Mouse (Mus musculus): Measurements from ENCODE around the gene Olfr1204.

DNA sequence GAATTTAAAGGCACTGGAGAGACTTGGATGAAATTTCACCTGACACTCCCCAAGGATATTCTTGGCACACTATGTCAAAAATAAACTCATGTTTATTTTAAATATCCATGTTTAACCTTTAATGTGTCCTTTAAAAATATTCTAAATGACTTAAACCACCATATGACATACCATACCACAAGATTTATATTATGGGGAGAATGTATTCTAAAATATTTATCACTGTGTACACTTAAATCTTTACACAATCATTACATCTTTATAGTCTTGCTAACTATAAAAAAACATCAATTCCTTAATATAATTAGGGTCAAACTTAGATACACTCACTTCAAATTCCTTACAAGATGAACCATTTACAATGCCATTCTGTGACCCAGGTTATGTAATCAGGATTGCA lies 53.1 kb downstream of the Olfr1204 start, which contains the start of gene Olfr1208:
- TF ChIP-seq ZNF384 (IDR thresholded peaks at IDR 0.05; ENCODE audit: low read depth, low read length) (no peak), ZC3H11A (IDR thresholded peaks at IDR 0.05; ENCODE audit: borderline replicate concordance, low read depth, low read length) (no peak), CHD2 (IDR thresholded peaks at IDR 0.05; ENCODE audit: low read depth, low read length) (no peak), MAFK (IDR thresholded peaks at IDR 0.05; ENCODE audit: insufficient read depth, low read depth, low read length) (no peak), HCFC1 (IDR thresholded peaks at IDR 0.05; ENCODE audit: borderline replicate concordance, insufficient read depth, low read length) (no peak)

Measured in ES-E14 (cell line).